Comparison of ENCODE assay signal across 8 mouse cellular contexts in genomic region chr5:111509014-111509561, GRCm38 (mm10).
DNase-seq lines count a peak whose midpoint lies in the region; ATAC-seq and TF ChIP-seq lines count a peak whose summit lies in the region.

No protein-coding gene starts in this region.

- H3K4me2 ChIP-seq in stomach, embryonic 14.5 days (replicated peaks; ENCODE audit: low read depth, low read length) = peak overlapping the region; percentile 36

- peak overlapping the region; percentile 76 for H3K9ac ChIP-seq in MEL (ENCODE audit: control insufficient read depth, low read depth, low read length, poor library complexity, severe bottlenecking)
- no peak overlapping the region for H3K9ac ChIP-seq in stomach, embryonic 14.5 days (replicated peaks; ENCODE audit: low read depth, low read length)

- 5% methylated on average over 19 of the region's 21 CpGs for WGBS in stomach, embryonic 14.5 days

- H3K27ac ChIP-seq in MEL (ENCODE audit: control insufficient read depth, low read depth, low read length) = peak overlapping the region; percentile 90
- peak overlapping the region; percentile 44; the same call in 1 of the 2 replicates for H3K27ac ChIP-seq in stomach, embryonic 14.5 days (ENCODE audit: low read length)

- no peak for TF ChIP-seq CTCF in MEL (IDR thresholded peaks at IDR 0.05 in 2 of 3, conservative IDR thresholded peaks at IDR 0.05 in 1 of 3; ENCODE audit: control insufficient read depth in 1 of 3, insufficient read depth in 1 of 3, low read depth in 2 of 3, low read length in 3 of 3, poor library complexity in 1 of 3, severe bottlenecking in 1 of 3)

- intact Hi-C loops in heart, postnatal 10 days (cut with DNase I) = loop anchor here (1.0 kb wide), 1 partner anchor 92 kb away; the partner anchor contains the start of gene Mn1

- DNase-seq in MEL (ENCODE audit: low read depth, low spot score) (peak; percentile 97), adipocyte (ENCODE audit: low spot score) (no peak)
- peak; percentile 88 for DNase-seq in embryo, embryonic 10 days (ENCODE audit: low spot score)
- peak; percentile 60 to 62 for DNase-seq in heart, postnatal 10 days
- DNase-seq in kidney, postnatal 36 days = peak; percentile 66 to 73
- DNase-seq in ovary, adult 18-20 months (ENCODE audit: low spot score) = no peak

- peak in 1 of 2 experiments; percentile 71; a peak in 2 of 4 replicates for TF ChIP-seq EP300 in MEL (IDR thresholded peaks at IDR 0.05; ENCODE audit: low read depth in 1 of 2, low read length in 2 of 2)

- no peaks in the 10 kb centered on the region for H3K27me3 ChIP-seq in MEL (ENCODE audit: control insufficient read depth in 1 of 2, insufficient read depth in 2 of 2, low read length in 2 of 2)
- no peaks in the 10 kb centered on the region for H3K27me3 ChIP-seq in stomach, embryonic 14.5 days (ENCODE audit: control insufficient read depth, insufficient read depth, low read length)

- TF ChIP-seq RAD21 in MEL (IDR thresholded peaks at IDR 0.05; ENCODE audit: low read depth, low read length) = no peak

- no peaks in the 10 kb centered on the region; the same call in 1 of the 2 replicates for H3K79me2 ChIP-seq in MEL (ENCODE audit: control insufficient read depth, insufficient read depth, low read length, poor library complexity)

- peak overlapping the region; percentile 58 to 69 for H3K4me3 ChIP-seq in MEL (ENCODE audit: control insufficient read depth in 1 of 2, insufficient read depth in 1 of 2, low read depth in 2 of 2, low read length in 2 of 2)
- H3K4me3 ChIP-seq in stomach, embryonic 14.5 days (ENCODE audit: low read depth, low read length) = peak overlapping the region; percentile 7; the same call in 1 of the 2 replicates

- peak; percentile 58 to 90; a peak in 2 of 4 replicates for TF ChIP-seq POLR2A in MEL (IDR thresholded peaks at IDR 0.05; ENCODE audit: control insufficient read depth in 1 of 2, insufficient read depth in 1 of 2, low read depth in 1 of 2, low read length in 2 of 2, poor library complexity in 1 of 2)

- H3K36me3 ChIP-seq in MEL (ENCODE audit: control insufficient read depth in 1 of 2, insufficient read depth in 2 of 2, low read length in 2 of 2) = peaks cover 0 to 28% of the 10 kb centered on the region in 2 experiments; a peak in 2 of 4 replicates
- no peaks in the 10 kb centered on the region for H3K36me3 ChIP-seq in stomach, embryonic 14.5 days (ENCODE audit: control insufficient read depth, insufficient read depth, low read length)

- no peaks in the 10 kb centered on the region for H3K9me3 ChIP-seq in MEL (replicated peaks; ENCODE audit: insufficient read depth, low read length)
- H3K9me3 ChIP-seq in stomach, embryonic 14.5 days (ENCODE audit: control insufficient read depth, low read depth, low read length) = no peaks in the 10 kb centered on the region

- H3K4me1 ChIP-seq in MEL (ENCODE audit: control insufficient read depth in 1 of 2, insufficient read depth in 2 of 2, low read length in 2 of 2) = peaks cover 11 to 57% of the 10 kb centered on the region in 2 experiments
- peaks cover 25% of the 10 kb centered on the region for H3K4me1 ChIP-seq in stomach, embryonic 14.5 days (ENCODE audit: control insufficient read depth, insufficient read depth, low read length)

- peak; percentile 48 for ATAC-seq in megakaryocyte-erythroid progenitor cell, adult 5-6 weeks (replicated peaks; ENCODE audit: low FRiP score, low TSS enrichment, poor library complexity, severe bottlenecking)
- ATAC-seq in stomach, embryonic 14.5 days (ENCODE audit: insufficient number of reproducible peaks, insufficient read depth, low FRiP score, low read depth) = peak; percentile 64

TF ChIP-seq in MEL, 35 proteins besides CTCF, POLR2A, EP300 and RAD21:
- TF ChIP-seq TBP (IDR thresholded peaks at IDR 0.05; ENCODE audit: low read depth, low read length) (peak; percentile 87), HCFC1 (IDR thresholded peaks at IDR 0.05; ENCODE audit: low read depth, low read length) (peak; percentile 71), NRF1 (IDR thresholded peaks at IDR 0.05; ENCODE audit: insufficient read depth, low read depth, low read length, poor library complexity, severe bottlenecking) (peak; percentile 54), SIN3A (IDR thresholded peaks at IDR 0.05; ENCODE audit: low read length) (peak; percentile 81), ZMIZ1 (IDR thresholded peaks at IDR 0.05; ENCODE audit: low read depth, low read length) (peak; percentile 86; the same call in 1 of the 2 replicates), POLR2AphosphoS2 (IDR thresholded peaks at IDR 0.05; ENCODE audit: low read length) (peak; percentile 86), MEF2A (IDR thresholded peaks at IDR 0.05; ENCODE audit: extremely low read depth, insufficient replicate concordance, low read depth, low read length, poor library complexity, severe bottlenecking) (no peak), ZC3H11A (IDR thresholded peaks at IDR 0.05; ENCODE audit: low read depth, low read length) (no peak), USF2 (IDR thresholded peaks at IDR 0.05; ENCODE audit: borderline replicate concordance in 1 of 2, insufficient read depth in 1 of 2, low read depth in 1 of 2, low read length in 2 of 2) (no peak), UBTF (IDR thresholded peaks at IDR 0.05; ENCODE audit: borderline replicate concordance, insufficient read depth, low read depth, low read length) (no peak), TCF12 (IDR thresholded peaks at IDR 0.05; ENCODE audit: low read depth, low read length) (peak; percentile 43), GATA1 (IDR thresholded peaks at IDR 0.05; ENCODE audit: low read depth, low read length) (peak; percentile 87), CHD1 (IDR thresholded peaks at IDR 0.05; ENCODE audit: low read depth, low read length) (no peak), POLR2AphosphoS5 (IDR thresholded peaks at IDR 0.05; ENCODE audit: borderline replicate concordance, low read depth, low read length) (no peak), MAZ (IDR thresholded peaks at IDR 0.05; ENCODE audit: low read depth, low read length) (peak; percentile 64; the same call in 1 of the 2 replicates), SMC3 (IDR thresholded peaks at IDR 0.05; ENCODE audit: low read depth, low read length) (no peak), KAT2A (conservative IDR thresholded peaks at IDR 0.05; ENCODE audit: low read depth, low read length) (no peak), E2F4 (IDR thresholded peaks at IDR 0.05; ENCODE audit: borderline replicate concordance, low read depth, low read length) (no peak), ZKSCAN1 (IDR thresholded peaks at IDR 0.05; ENCODE audit: low read depth, low read length) (no peak), GABPA (IDR thresholded peaks at IDR 0.05; ENCODE audit: low read depth, low read length) (no peak), MYC (IDR thresholded peaks at IDR 0.05; ENCODE audit: low read depth, low read length) (peak; percentile 52), TAL1 (IDR thresholded peaks at IDR 0.05; ENCODE audit: low read length) (no peak), MXI1 (IDR thresholded peaks at IDR 0.05; ENCODE audit: low read depth, low read length) (peak; percentile 70; the same call in 1 of the 2 replicates), CHD2 (IDR thresholded peaks at IDR 0.05; ENCODE audit: low read length) (peak; percentile 60), JUND (IDR thresholded peaks at IDR 0.05; ENCODE audit: low read depth, low read length) (no peak), USF1 (IDR thresholded peaks at IDR 0.05; ENCODE audit: low read depth, low read length) (0 out of 2 replicates have a peak, but pooled peaks have one; percentile 12), BHLHE40 (IDR thresholded peaks at IDR 0.05; ENCODE audit: borderline replicate concordance, low read depth, low read length) (no peak), NELFE (IDR thresholded peaks at IDR 0.05; ENCODE audit: low read depth, low read length) (peak; percentile 95), ELF1 (IDR thresholded peaks at IDR 0.05; ENCODE audit: low read depth, low read length) (peak; percentile 76), MAFK (IDR thresholded peaks at IDR 0.05; ENCODE audit: borderline replicate concordance, low read depth, low read length) (no peak), ZNF384 (IDR thresholded peaks at IDR 0.05; ENCODE audit: low read depth, low read length) (no peak), MYB (IDR thresholded peaks at IDR 0.05; ENCODE audit: low read depth, low read length) (peak; percentile 37; the same call in 1 of the 2 replicates), ETS1 (IDR thresholded peaks at IDR 0.05; ENCODE audit: low read depth, low read length) (peak; percentile 82; the same call in 1 of the 2 replicates)
TF ChIP-seq in MEL: peak in this region for 17.

Comparison
In these comparisons a context has a peak if more than half of its experiments do, and no peak if none do; other contexts are left out.
1. DNase-seq: peak in MEL (single experiment), embryo, embryonic 10 days (single experiment), heart, postnatal 10 days (2 of 2) and kidney, postnatal 36 days (2 of 2); none in adipocyte (single experiment) and ovary, adult 18-20 months (single experiment).